Mouse (Mus musculus): ENCODE measurements around the gene Pld4.

DNA sequence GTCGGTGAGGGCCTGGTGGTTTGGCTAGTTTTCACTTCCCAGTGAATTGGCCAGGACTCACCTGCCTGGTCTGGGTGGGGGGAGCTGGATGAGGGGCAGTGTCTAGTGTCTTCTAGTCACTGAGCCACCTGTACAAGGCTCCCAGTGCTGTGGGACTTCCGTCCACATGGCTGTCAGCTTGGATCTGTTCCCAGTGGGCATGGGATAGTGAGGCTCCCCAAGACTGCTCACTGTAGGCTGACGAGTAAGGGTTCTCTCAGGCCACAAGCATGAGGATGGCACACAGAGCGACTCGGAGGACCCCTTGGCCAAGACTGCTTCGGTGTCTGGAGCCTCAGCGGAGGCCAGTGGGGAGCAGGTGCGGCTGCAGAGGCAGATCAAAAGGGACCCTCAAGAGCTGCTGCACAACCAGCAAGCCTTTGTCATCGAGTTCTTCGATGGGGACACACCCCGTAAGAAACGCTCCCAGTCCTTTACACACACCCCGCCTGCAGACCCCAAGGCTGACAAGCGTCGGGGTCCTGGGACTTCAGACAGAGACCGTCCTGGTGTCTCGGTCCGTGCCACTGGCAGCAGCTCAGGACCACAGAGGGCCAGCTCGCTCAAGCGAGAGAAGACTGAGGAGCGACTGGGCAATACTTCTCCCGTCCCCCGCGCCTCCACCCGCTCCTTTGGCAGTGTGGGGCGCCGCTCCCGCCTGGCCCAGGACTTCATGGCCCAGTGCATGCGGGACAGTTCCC, 24.4 kb upstream of the Pld4 start:
- TF ChIP-seq POLR2A (IDR thresholded peaks at IDR 0.05; ENCODE audit: low read depth, low read length) (no peak), GABPA (IDR thresholded peaks at IDR 0.05; ENCODE audit: insufficient replicate concordance, low read depth, low read length) (no peak)
